In the genomic region with DNA sequence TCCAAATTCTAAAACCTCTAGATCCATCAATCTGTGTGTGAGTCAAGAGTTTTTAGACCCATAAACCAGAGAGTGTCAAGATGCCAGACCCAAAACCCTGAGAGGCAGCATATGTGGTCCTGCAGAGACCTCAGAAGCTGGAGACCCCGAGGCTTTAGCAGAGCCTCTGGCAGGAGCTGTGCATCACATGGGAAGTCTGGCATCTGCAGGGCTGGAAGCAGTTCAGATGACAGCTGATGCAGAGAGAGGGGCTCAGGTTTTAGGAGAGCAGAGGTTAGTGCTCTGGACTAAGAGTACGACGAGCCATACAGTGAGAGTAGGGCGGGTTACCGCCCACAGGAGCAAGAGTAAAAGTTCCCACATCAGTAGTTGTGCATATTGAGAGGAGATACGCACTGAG, we compare ENCODE assay signal across 18 mouse cellular contexts. TPM values are rescaled to one million over a fixed set of nuclear protein-coding genes. Genes with fewer than 3 reads are reported as not detected.
DNase-seq lines count a peak whose midpoint lies in the region; ATAC-seq lines count a peak whose summit lies in the region.
"Had no signal": no experiment of that assay in that cellular context is flagged by ENCODE, and none has a peak within 500 bp of the region (broad histone marks: within the 10 kb centered on the region; RNA-seq: fewer than 3 reads in every experiment).

No protein-coding gene starts in this region.

- intact Hi-C loops in left cerebral cortex, postnatal 4 days (cut with DNase I) = no loop called here

- DNase-seq in cerebellum, postnatal 14 days = peak; percentile 45
- peak; percentile 65 for DNase-seq in left cerebral cortex, postnatal 4 days
- DNase-seq in left cerebral cortex, adult 18-20 months (ENCODE audit: low spot score in 2 of 2) = no peak
- DNase-seq: adrenal gland, adult 2 months; adrenal gland, postnatal 10 days; adrenal gland, postnatal 25 days; cerebellum, adult 11-12 months; cerebellum, adult 2 months; cerebellum, adult 9-10 months; cerebellum, postnatal 36 days; embryo, embryonic 11 days had no signal

- ATAC-seq in cerebellum, adult (ENCODE audit: insufficient number of reproducible peaks, low FRiP score, low TSS enrichment) = no peak
- ATAC-seq: forebrain, embryonic 14.5 days; forebrain, embryonic 16.5 days had no signal

RNA-seq across cellular contexts. Expression of a gene that starts 7.6 kb away (rescaled TPM):
- total RNA-seq in left cerebral cortex, postnatal 4 days (2021) = not detected
- not detected for total RNA-seq in left cerebral cortex, adult 18-20 months (2021)
- total RNA-seq: adrenal gland, adult 2 months; adrenal gland, postnatal 10 days; adrenal gland, postnatal 25 days; adrenal gland, postnatal 4 days; common myeloid progenitor, adult 5-6 weeks; ES-E14; MEL had no signal

RNA-seq across cellular contexts. Expression of a gene that starts 28.7 kb away (rescaled TPM):
- not detected for total RNA-seq in left cerebral cortex, postnatal 4 days (2021)
- not detected for total RNA-seq in left cerebral cortex, adult 18-20 months (2021)
- total RNA-seq: adrenal gland, adult 2 months; adrenal gland, postnatal 10 days; adrenal gland, postnatal 25 days; adrenal gland, postnatal 4 days; common myeloid progenitor, adult 5-6 weeks; ES-E14; MEL had no signal

RNA-seq across cellular contexts. Expression of a gene that starts 31.5 kb away (rescaled TPM):
- not detected for total RNA-seq in left cerebral cortex, postnatal 4 days (2021)
- not detected for total RNA-seq in left cerebral cortex, adult 18-20 months (2021)
- total RNA-seq: adrenal gland, adult 2 months; adrenal gland, postnatal 10 days; adrenal gland, postnatal 25 days; adrenal gland, postnatal 4 days; common myeloid progenitor, adult 5-6 weeks; ES-E14; MEL had no signal

RNA-seq across cellular contexts. Expression of a gene that starts 49.6 kb away (rescaled TPM):
- total RNA-seq in left cerebral cortex, postnatal 4 days (2021) = not detected
- not detected for total RNA-seq in left cerebral cortex, adult 18-20 months (2021)
- total RNA-seq: adrenal gland, adult 2 months; adrenal gland, postnatal 10 days; adrenal gland, postnatal 25 days; adrenal gland, postnatal 4 days; common myeloid progenitor, adult 5-6 weeks; ES-E14; MEL had no signal

RNA-seq across cellular contexts. Expression of a gene that starts 51.6 kb away (rescaled TPM):
- total RNA-seq in left cerebral cortex, postnatal 4 days (2021) = not detected
- not detected for total RNA-seq in left cerebral cortex, adult 18-20 months (2021)
- total RNA-seq: adrenal gland, adult 2 months; adrenal gland, postnatal 10 days; adrenal gland, postnatal 25 days; adrenal gland, postnatal 4 days; common myeloid progenitor, adult 5-6 weeks; ES-E14; MEL had no signal

Comparison
In these comparisons a context has a peak if more than half of its experiments do, and no peak if none do; other contexts are left out.
1. DNase-seq: peak in cerebellum, postnatal 14 days (2 of 2) and left cerebral cortex, postnatal 4 days (single experiment); none in left cerebral cortex, adult 18-20 months (0 of 2).